Mouse (Mus musculus) neural tube, embryonic 13.5 days (tissue): ENCODE measurements around the gene Gm20716. TPM values are rescaled to one million over a fixed set of nuclear protein-coding genes. Genes with fewer than 3 reads are reported as not detected.
A peak's percentile ranks its signal among the peaks of the same experiment; 100 is the strongest.

Experiments
- ATAC-seq: fragments of 200-750 bp; cut with Nextera tagmentation; 2 replicates; pipeline ENCODE4 v1.8.0; 2017; ENCODE audit warnings: low read depth, mild to moderate bottlenecking, moderate TSS enrichment, moderate library complexity
- H3K27ac ChIP-seq: fragments of 300-500 bp; sonication (generic); replicated peaks from 2 replicates; pipeline ENCODE4 v1.5.1; 2015; ENCODE audit warnings: moderate library complexity, mild to moderate bottlenecking, inconsistent platforms
- H3K27me3 ChIP-seq: fragments of 300-500 bp; sonication (generic); 2 replicates; pipeline ENCODE4 v1.6.1; 2015; ENCODE audit warnings: mild to moderate bottlenecking, inconsistent platforms
- H3K36me3 ChIP-seq: fragments of 300-500 bp; sonication (generic); 2 replicates; pipeline ENCODE4 v1.6.1; 2015; ENCODE audit warnings: mild to moderate bottlenecking, inconsistent platforms
- H3K4me1 ChIP-seq: fragments of 300-500 bp; sonication (generic); replicated peaks from 2 replicates; pipeline ENCODE4 v1.6.1; 2015; ENCODE audit warnings: inconsistent platforms
- H3K4me2 ChIP-seq: fragments of 300-500 bp; sonication (generic); 2 replicates; pipeline ENCODE4 v1.6.1; 2015; ENCODE audit warnings: inconsistent platforms, mild to moderate bottlenecking, moderate library complexity
- H3K4me3 ChIP-seq: fragments of 300-500 bp; sonication (generic); 2 replicates; pipeline ENCODE4 v1.5.1; 2015; ENCODE audit warnings: mild to moderate bottlenecking, inconsistent platforms
- H3K9ac ChIP-seq: fragments of 300-500 bp; sonication (generic); 2 replicates; pipeline ENCODE4 v1.6.1; 2015; ENCODE audit warnings: moderate library complexity, mild to moderate bottlenecking, inconsistent platforms
- H3K9me3 ChIP-seq: fragments of 300-500 bp; sonication (generic); 2 replicates; pipeline ENCODE4 v1.6.1; 2016; ENCODE audit warnings: inconsistent platforms
- WGBS: fragments of 180-500 bp; shearing (Covaris S2); methylation state at CpG from one replicate; pipeline ENCODE4 v1.1.7; 2015; 5-methylcytosine and 5-hydroxymethylcytosine counted together
- polyA plus RNA-seq: library from polyadenylated mRNA; unstranded; fragments of >200 nt; fragmentation: Nextera tagmentation; extraction: Ambion mirVana; gene quantifications from 2 replicates; pipeline ENCODE4 v1.2.1, GENCODE M21; 2015

Gm20716 gene
- polyA plus RNA-seq, 1 experiment from 2014 or later: 21.7 TPM

DNA sequence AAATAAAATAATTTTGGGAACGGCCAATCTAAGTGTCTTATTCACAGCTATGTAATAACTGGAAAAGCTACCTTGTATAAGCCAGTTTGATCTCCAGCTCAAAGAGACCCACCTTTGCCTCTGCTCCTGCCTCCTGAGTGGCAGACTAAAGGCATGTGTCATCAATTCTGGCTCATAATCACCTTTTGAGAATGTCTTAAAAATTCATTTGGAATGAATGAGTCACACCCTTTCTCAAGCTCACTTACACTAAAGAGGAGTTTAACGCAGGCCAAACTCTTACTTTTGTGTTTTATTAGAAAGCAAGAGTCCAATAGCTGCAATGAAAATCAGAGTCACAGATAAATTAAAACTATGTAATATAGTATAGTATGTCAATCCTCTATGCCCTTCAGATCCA lies 38.3 kb downstream of the Gm20716 start:
- Histone ChIP-seq H3K4me3 (no peak overlapping the region), H3K9me3 (no peaks in the 10 kb centered on the region), H3K4me2 (no peak overlapping the region), H3K4me1 (peaks cover 69% of the 10 kb centered on the region), H3K27ac (no peak overlapping the region), H3K27me3 (no peaks in the 10 kb centered on the region), H3K36me3 (peaks cover 20% of the 10 kb centered on the region), H3K9ac (no peak overlapping the region)
- ATAC-seq: no peak
- 94% methylated on average over 2 of the region's 2 CpGs for WGBS

- H3K27me3 ChIP-seq: no peaks in the 10 kb centered on the region
- H3K4me2 ChIP-seq: no peak overlapping the region
- H3K36me3 ChIP-seq: peaks cover 30% of the 10 kb centered on the region
- no peak overlapping the region for H3K4me3 ChIP-seq
- 33% methylated on average over 7 of the region's 7 CpGs for WGBS
- H3K9me3 ChIP-seq: no peaks in the 10 kb centered on the region
- no peak overlapping the region for H3K27ac ChIP-seq
- ATAC-seq: no peak
- H3K4me1 ChIP-seq: no peaks in the 10 kb centered on the region
- no peak overlapping the region for H3K9ac ChIP-seq
Observed at GRCm38 (mm10) chr2:168175946-168176345, 54.2 kb downstream of the Gm20716 start.

DNA sequence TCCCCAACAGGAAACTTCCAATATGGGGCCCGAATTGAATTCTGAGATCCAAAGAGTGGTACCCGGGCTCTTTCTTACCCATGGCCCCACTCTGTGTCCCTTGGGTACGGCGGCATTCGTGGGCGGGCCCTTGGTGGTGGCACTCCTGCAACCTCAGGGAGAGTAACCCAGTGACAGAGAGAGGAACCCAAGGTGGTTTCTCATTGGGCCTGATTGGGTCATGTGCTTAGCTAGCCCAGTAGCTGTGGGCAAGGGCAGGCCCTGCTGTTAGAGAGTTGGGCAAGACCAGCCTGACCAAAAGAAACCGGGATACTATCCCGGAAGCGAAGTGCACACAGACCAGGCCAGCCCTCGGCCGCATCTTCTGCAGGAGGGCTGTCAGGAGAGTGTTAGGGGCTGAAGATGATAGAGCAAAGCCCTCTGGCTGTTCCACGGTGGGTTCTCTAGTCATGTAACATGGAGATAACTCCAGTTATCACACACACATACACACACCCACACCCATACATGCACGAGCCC lies 59.9 kb downstream of the Gm20716 start:
- Histone ChIP-seq H3K36me3 (peaks cover 12% of the 10 kb centered on the region), H3K9ac (no peak overlapping the region), H3K4me3 (no peak overlapping the region), H3K4me1 (peaks cover 26% of the 10 kb centered on the region), H3K4me2 (peak overlapping the region; percentile 18), H3K27ac (0 out of 2 replicates have a peak overlapping the region, but pooled peaks have one; percentile 18), H3K9me3 (no peaks in the 10 kb centered on the region), H3K27me3 (no peaks in the 10 kb centered on the region)
- 8% methylated on average over 13 of the region's 13 CpGs for WGBS
- ATAC-seq: peak; percentile 54

DNA sequence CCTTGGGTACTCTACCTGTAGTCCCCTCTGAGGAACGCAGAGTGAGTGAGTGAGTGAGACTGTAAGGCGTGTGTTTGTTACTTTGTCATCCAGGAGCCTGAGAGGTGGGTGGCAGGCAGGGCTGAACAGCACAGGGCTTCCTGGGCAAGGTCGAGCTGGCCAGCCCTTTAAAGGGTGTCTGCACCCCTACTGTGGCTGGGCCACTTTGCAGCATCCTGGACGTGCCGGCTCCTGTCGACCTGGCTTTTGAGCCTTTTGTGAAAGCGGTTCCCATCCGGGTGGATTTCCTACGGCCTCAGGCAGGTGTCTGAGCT lies 60.4 kb downstream of the Gm20716 start:
- Histone ChIP-seq H3K36me3 (peaks cover 8% of the 10 kb centered on the region; the same call in 1 of the 2 replicates), H3K9me3 (no peaks in the 10 kb centered on the region), H3K9ac (no peak overlapping the region), H3K4me3 (no peak overlapping the region), H3K4me1 (peaks cover 26% of the 10 kb centered on the region), H3K27me3 (no peaks in the 10 kb centered on the region), H3K4me2 (peak overlapping the region; percentile 18), H3K27ac (0 out of 2 replicates have a peak overlapping the region, but pooled peaks have one; percentile 18)
- WGBS: 7% methylated on average over 9 of the region's 9 CpGs
- 0 out of 2 replicates have a peak, but pooled peaks have one; percentile 4 for ATAC-seq

- Histone ChIP-seq H3K9me3 (no peaks in the 10 kb centered on the region), H3K4me1 (peaks cover 26% of the 10 kb centered on the region), H3K4me2 (no peak overlapping the region), H3K27ac (0 out of 2 replicates have a peak overlapping the region, but pooled peaks have one; percentile 18), H3K4me3 (no peak overlapping the region), H3K36me3 (0 out of 2 replicates have a peak, but pooled peaks cover 4% of the 10 kb centered on the region), H3K9ac (no peak overlapping the region), H3K27me3 (no peaks in the 10 kb centered on the region)
- WGBS: 49% methylated on average over 9 of the region's 9 CpGs
- peak; percentile 37; the same call in 1 of the 2 replicates for ATAC-seq
Observed at GRCm38 (mm10) chr2:168168892-168169799, 61.0 kb downstream of the Gm20716 start.

GRCm38 (mm10) chr2:168167781-168168180 lies 62.4 kb downstream of the Gm20716 start:
- Histone ChIP-seq H3K4me1 (peaks cover 26% of the 10 kb centered on the region), H3K27ac (no peak overlapping the region), H3K36me3 (no peaks in the 10 kb centered on the region), H3K4me2 (no peak overlapping the region), H3K9me3 (no peaks in the 10 kb centered on the region), H3K9ac (no peak overlapping the region), H3K4me3 (no peak overlapping the region), H3K27me3 (no peaks in the 10 kb centered on the region)
- ATAC-seq: no peak
- 61% methylated on average over 3 of the region's 3 CpGs for WGBS

- H3K9me3 ChIP-seq: no peaks in the 10 kb centered on the region
- WGBS: 49% methylated on average over 21 of the region's 21 CpGs
- no peaks in the 10 kb centered on the region for H3K36me3 ChIP-seq
- H3K4me3 ChIP-seq: no peak overlapping the region
- H3K27me3 ChIP-seq: no peaks in the 10 kb centered on the region
- ATAC-seq: no peak
- no peak overlapping the region for H3K27ac ChIP-seq
- peaks cover 29% of the 10 kb centered on the region for H3K4me1 ChIP-seq
- H3K4me2 ChIP-seq: no peak overlapping the region
- H3K9ac ChIP-seq: no peak overlapping the region
Observed at GRCm38 (mm10) chr2:168166750-168167460, 63.3 kb downstream of the Gm20716 start.

DNA sequence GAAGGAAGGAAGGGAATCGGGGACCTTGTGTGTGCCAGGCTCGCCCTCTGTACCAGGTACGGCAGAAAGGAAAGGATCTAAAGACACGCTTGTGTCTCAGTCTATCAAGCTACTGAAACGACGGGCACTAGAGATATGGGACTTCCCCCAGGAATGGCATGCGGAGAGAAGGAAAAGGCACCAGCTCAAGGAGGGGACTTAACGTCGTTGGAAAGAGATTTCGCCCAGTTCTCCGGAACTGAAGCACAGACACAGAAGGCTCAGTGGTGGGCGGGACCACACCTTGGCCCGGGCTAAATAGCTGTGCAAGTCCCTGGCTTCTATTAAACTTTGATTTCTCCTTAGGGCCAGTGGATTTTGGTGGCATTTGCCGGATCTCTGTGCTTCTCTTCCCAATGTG lies 68.2 kb downstream of the Gm20716 start:
- WGBS: 15% methylated on average over 14 of the region's 14 CpGs
- Histone ChIP-seq H3K9ac (peak overlapping the region; percentile 51), H3K4me3 (peak overlapping the region; percentile 13)

DNA sequence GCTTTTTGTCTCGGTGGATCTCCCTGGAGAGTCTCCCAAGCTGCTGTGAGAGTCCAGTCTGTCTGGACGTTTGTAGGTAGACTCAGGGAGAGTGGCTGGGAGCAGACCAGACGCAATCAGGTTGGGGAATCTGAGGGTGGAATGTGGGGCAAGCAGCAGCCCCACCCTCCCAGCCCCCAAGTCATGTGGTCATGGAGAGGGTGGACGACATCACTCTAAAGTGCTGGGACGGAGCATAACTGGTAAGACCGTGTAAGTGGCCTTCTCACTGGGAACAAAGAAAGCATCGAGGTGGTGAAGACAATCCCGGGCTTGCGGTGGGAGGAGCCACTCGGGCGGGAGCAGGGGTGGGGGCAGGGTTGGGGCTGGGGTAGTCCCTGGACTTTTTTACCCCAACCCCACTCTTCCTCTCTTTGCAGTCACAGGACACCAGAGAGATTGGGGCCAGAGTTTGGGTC lies 68.6 kb downstream of the Gm20716 start:
- Histone ChIP-seq H3K4me3 (peak overlapping the region; percentile 13), H3K36me3 (no peaks in the 10 kb centered on the region), H3K9me3 (no peaks in the 10 kb centered on the region), H3K9ac (peak overlapping the region; percentile 51), H3K27me3 (no peaks in the 10 kb centered on the region; the same call in none of the 2 replicates), H3K27ac (no peak overlapping the region), H3K4me1 (peaks cover 21% of the 10 kb centered on the region), H3K4me2 (peak overlapping the region; percentile 43)
- ATAC-seq: no peak
- 5% methylated on average over 11 of the region's 11 CpGs for WGBS

More for the DNA sequence above, 68.2 kb downstream of the Gm20716 start:
- Histone ChIP-seq H3K27ac (no peak overlapping the region), H3K4me1 (peaks cover 25% of the 10 kb centered on the region), H3K4me2 (peak overlapping the region; percentile 43), H3K36me3 (no peaks in the 10 kb centered on the region), H3K27me3 (no peaks in the 10 kb centered on the region; the same call in none of the 2 replicates), H3K9me3 (no peaks in the 10 kb centered on the region)
- ATAC-seq: no peak

DNA sequence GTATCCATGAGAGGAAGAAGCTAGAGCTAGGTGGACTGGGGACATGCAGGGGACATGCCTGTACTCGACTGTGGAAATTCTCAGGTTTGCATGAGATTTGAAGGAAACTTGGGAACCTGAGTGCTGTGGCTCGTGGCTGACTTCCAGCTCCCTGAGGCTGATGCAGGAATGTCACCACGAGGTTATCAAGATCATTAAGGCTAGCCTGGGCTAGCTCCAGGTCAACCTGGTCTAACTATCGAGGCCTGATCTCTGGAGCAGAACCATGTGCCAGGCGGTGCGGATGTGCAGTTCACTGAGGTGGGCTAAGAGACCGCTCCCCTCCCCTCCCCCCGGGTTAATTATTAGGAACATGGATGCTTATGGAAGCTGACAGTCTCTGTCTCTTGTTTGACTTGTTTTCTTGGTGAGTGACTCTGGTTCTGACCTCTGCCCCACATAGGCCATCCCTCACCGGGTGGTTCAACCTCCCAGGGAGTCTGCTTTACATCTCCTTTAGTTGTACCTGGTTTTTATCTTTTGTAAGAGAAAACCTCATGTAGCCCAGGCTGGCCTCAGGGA lies 69.7 kb downstream of the Gm20716 start:
- no peaks in the 10 kb centered on the region; the same call in none of the 2 replicates for H3K27me3 ChIP-seq
- no peak overlapping the region for H3K4me2 ChIP-seq
- no peaks in the 10 kb centered on the region for H3K36me3 ChIP-seq
- H3K9ac ChIP-seq: no peak overlapping the region
- no peak overlapping the region for H3K27ac ChIP-seq
- H3K4me3 ChIP-seq: no peak overlapping the region
- WGBS: 94% methylated on average over 9 of the region's 9 CpGs
- no peak for ATAC-seq
- no peaks in the 10 kb centered on the region for H3K9me3 ChIP-seq
- peaks cover 28% of the 10 kb centered on the region for H3K4me1 ChIP-seq

DNA sequence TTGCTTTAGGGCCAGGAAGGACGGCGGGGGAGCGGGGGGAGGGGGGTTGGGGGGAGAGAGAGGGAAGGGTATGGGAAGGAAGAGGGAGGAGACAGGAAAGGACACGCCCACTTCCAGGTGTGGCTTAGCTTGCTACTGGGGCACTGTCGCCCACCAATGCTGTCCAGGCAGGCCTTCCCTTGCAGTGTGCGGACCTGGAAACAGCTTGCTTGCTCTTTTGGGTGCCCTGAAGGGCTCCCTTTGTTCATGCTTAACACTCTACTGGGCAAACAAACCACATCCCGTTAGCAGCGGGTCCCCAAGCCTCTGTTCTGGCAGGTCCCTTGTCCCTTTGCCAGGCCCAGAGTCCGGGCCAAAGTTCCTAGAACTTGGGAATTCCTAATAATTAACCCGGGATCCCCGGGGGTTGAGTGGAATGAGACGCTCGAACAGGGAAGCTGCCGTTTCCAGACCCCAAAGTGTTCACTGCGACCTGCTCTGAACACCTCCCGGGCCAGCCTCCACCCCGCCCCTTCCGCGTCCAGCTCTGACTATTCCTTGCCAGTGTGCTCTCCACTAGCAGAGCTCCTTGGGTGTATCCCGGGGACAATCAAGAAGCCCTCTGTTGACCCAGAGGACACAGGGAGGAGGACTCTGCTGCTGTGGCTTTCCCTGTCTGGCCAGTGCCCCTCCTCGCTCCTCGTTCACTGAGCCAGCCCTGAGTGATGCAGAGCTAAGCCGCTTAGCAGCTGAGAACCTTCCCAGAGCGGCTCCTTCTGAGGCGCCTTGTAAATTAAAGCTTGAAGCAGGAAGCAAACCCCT lies 71.1 kb downstream of the Gm20716 start:
- H3K36me3 ChIP-seq: no peaks in the 10 kb centered on the region
- no peaks in the 10 kb centered on the region for H3K9me3 ChIP-seq
- H3K4me2 ChIP-seq: peak overlapping the region; percentile 41
- peak overlapping the region; percentile 4 for H3K4me3 ChIP-seq
- no peak overlapping the region for H3K27ac ChIP-seq
- no peak for ATAC-seq
- H3K9ac ChIP-seq: 0 out of 2 replicates have a peak overlapping the region, but pooled peaks have one; percentile 48
- no peaks in the 10 kb centered on the region; the same call in none of the 2 replicates for H3K27me3 ChIP-seq
- H3K4me1 ChIP-seq: peaks cover 41% of the 10 kb centered on the region
- WGBS: 7% methylated on average over 25 of the region's 25 CpGs
